Mouse (Mus musculus): ENCODE measurements around the gene Mxd4. TPM values are rescaled to one million over a fixed set of nuclear protein-coding genes. Genes with fewer than 3 reads are reported as not detected.
A peak's percentile ranks its signal among the peaks of the same experiment; 100 is the strongest.

Mxd4 gene
- total RNA-seq, 2 experiments from 2014 or later, result 68.7 to 77.8 TPM

DNA sequence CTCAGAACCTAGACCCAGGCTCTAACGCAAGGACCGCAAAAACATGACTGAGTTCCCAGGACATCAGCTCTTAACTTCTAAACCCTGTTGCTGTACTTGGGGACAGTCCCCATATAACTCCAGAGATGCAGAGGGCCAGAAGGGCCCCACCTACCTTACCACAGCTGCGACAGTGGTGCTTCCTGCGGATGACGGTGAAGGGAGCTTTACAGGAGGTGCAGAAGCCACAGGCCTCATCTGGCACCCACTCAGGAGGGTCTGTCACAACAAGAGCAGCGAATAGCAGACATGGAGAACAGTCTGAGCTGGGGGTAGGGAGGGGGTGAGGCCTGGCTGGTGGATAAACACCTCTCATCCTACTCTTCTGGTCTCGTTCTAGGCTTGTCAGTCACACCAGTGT, 8.9 kb upstream of the Mxd4 start:
- DNase-seq, result no peak

DNA sequence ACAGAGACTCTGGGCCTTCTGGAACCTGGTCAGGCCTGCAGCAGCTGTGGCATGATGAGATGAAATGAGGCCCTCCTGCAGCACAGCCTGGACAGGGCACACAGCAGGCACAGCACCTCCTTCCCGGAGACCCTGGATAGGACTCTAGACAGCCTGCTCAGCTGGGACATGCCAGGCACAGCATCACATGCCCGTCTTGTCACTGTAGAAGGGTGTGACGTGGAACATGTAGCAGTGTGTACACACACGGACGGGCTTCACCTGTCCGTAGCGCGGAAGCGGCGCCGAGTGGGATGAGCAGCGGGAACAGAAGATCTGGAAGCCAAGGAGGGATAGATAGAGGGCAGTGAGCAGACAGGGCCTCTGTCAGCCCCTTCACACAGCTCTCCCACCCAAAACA, 8.3 kb upstream of the Mxd4 start:
- no peak for DNase-seq

DNA sequence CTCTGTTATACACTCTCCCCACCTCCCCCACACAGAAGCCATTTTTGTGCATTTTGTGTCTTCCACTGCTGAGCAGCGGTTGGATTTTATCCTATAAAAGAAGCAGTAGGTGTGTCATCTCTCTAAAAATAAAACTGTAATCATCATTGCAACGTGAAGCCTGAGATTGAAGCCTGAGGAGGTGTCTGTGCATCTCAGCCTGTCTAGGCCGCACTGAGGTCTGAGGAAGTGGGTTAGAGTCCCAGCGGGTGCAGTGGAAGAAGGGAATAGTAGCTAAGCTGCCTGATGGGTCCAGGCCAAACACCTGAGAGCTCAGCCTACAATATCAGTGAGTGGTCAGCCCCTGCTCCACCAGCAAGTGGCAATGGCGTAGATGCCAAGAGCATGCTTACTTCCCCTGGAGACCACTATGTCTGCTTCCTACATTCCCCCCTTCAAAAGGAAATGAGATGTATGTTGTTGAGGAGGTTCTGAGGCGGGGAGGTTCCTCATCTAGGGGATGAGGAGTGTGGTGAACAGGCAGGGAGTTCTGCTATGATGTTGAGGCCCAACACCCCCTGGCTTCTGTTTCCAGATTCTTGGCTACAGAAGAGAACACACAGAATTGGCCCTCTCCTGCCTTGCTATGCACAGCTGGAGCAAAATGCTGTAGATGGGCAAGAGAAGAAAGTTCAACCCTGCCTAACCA, 7.6 kb upstream of the Mxd4 start:
- DNase-seq, result no peak

DNA sequence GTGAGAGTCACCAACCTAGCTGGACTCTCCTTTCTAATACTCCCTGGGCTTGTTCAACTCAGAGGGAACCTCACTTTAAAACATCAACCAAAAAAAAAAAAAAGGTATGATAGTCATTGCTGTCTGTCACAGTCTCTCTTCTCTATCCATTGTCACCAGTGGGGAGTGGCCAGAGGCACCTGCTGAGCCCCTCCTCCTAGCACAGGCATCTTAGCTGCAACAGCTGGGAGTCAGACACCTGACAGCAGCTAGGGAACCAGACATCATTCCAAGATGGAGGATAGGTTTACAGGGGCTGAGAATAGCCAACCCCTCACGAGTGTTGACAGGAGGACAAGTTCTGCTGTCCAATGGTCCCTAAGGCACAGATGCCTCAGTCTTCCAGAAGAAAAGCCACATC, 6.9 kb upstream of the Mxd4 start:
- DNase-seq, result no peak

DNA sequence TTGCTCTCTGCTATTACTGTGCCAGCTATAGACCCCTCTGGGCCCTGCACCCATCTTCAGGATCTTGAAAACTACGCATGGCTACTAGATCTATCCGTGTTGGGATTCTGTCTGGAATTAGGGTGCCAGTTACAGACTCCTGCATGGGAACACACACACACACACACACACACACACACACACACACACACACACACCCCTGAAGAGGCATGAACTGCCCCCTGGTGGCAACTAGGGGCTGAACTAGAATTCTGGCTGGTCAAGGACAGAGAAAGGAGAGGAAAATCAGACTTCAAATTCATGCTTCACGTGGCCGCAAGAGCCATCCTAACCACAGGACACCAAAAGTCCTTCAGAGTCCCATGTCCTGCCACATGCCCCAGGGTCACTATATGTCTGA, 4.3 kb upstream of the Mxd4 start:
- DNase-seq, result no peak

DNA sequence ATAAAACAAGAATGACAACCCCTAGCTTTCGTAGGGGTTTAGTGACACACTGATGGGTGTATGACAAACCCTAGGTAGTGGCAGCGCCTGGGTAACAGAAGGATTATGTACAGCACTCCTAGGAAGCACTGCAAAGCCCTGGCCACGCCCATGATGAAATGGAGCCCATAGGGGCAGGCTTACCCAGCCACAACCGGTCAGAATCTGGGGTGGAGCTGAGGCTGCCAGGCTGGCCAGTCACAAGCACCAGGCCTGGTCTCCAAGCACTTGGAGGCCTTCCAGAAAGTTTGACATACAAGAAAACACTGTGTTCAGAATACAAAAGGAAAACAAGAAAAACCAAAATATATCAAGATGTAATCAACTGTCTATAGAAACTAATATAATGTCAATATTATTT, 3.5 kb upstream of the Mxd4 start:
- peak in 1 of 2 experiments; percentile 64 for DNase-seq

DNA sequence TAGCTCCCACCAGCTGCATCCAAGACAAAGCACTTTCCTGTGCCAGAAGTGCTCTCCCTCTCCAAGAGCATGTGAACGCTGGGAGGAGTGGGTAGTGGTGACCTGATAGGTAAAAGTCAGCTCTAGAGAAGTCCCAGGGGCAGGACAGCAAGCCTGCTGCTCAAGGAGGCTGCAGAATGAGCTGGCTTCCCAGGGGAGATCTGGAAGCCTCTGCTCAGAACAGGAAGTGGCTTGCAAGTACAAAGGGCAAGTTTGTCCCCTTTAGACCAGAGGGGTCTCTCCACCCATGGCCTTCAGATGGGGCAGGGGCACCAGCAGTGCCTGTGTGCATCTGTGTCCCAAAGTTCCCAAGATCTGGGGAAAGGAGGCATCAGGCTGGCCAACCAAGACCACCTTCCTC, 2.0 kb upstream of the Mxd4 start:
- no peak for DNase-seq

DNA sequence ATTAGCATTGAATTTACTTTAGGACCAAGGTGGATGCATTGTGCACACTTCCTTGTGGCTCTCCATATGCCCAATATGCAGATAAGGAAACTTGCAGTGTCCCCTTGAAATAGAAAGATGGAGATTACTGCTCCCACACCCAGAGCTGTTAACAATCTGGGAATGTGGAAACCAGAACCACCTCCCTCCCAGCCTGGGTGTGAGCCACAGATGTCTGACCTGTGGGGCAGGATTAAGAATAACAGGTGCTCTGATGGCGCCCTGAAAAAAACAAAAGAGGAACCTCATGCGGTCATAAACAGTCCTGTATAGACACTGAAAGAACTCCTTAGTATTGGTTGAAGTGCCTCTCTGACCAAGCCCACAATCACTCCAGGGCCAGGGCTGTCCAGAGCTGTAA, 1.3 kb upstream of the Mxd4 start:
- DNase-seq, result no peak

DNA sequence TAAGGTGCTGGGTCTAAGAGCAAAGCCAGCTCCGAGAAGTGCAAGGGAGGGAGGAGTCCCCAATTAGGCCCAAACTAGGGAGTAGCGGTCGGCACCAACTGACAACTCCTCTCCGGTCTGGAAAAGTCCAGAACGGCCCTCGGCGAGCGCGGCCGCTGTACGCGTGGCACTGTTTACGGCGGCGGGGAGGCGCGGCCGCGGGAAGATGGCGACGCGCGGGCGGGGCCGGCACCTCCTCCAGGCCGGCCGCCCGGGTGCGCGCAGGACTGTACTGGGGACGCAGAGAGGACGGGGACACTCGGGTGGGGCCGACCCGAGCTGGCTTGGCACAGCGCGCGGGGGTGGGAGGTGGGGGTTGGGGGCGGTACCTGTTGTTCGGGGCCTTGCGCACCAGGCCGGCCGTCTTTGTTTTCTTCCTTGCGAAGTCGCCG, 544 bp downstream of the Mxd4 start:
- peak; percentile 76 for DNase-seq

DNA sequence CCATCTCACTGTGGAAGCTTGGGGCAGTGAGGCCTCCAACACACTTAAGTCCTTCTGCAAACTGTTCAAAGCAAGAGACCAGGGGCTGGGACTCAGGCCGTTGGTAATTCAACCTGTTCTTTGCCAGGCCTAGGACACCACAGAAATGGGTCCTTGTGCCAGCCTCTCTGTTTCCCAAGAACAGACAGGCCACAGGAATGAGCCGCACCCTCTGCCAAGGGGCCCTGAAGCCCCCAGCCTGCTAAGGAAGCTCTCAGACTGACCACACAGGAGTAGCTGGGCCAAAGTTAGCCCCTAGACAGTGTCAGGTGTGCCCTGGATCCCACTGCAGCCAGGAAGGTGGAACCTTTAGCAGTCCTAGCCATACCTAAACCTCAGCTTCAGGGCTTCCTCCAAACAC, 1.1 kb downstream of the Mxd4 start:
- DNase-seq, result peak in 1 of 2 experiments; percentile 50

DNA sequence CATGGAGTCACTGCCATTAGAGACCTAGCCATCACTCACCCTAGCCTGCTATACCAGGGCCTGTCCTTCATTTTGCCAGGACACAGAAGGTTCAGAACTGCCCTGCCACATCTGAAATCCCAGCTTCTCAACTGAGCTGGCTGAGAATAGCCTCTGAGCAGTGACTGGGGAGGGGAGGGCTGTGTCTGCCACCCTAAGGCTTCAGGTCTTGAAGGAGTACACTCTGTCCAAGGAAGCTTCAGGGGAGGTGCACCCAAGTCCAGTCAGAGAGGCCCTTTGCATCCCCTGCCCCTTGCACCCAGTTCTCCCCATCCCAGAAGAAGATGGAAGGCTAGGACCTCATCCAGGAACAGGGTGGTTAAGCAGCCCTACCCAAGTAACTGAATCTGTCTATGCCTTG, 1.7 kb downstream of the Mxd4 start:
- DNase-seq, result no peak

DNA sequence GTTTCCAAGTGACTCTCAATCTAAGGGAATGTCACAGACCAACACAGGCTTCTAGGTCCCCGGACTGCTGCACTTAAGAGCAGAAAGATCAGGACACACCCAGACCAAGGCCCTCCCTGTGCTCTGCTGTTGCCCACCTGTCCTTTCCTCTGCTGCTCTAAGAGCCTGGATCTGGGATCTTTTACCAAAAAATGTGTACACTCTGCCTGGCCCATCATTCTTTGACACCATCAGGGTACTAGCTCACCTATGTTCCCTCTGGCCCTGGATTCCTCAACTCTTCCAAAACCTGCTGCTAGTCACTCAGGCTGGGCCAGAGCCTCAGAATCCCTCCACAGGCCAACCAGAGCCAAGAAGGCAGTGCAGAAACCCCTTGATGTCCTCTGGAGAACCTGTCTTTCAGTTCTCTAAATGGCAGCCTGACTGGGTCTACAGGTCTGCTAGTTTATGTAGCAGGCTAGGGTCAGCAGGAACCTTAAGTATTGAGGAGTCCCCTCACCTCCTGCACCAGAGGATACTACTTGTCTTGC, 2.4 kb downstream of the Mxd4 start:
- no peak for DNase-seq

DNA sequence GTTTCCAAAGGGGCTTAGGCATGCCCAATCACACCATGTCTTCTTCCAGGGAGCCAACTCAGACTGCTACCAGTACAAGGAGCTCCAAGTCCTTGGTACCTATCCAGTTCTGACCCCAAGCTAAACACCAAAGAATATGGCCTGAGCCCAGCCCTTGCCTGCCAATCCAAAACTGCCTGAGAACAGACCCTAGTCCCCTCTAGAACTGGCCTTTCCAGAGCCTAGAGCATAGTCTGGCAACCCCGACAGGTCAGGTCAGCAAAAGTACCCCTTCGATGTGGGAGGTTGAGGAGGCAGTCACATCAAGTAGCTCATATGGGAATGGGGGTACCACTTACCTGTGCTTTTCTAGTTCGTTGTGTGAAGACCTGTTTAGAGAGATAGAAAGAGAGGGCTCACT, 3.5 kb downstream of the Mxd4 start:
- no peak for DNase-seq

DNA sequence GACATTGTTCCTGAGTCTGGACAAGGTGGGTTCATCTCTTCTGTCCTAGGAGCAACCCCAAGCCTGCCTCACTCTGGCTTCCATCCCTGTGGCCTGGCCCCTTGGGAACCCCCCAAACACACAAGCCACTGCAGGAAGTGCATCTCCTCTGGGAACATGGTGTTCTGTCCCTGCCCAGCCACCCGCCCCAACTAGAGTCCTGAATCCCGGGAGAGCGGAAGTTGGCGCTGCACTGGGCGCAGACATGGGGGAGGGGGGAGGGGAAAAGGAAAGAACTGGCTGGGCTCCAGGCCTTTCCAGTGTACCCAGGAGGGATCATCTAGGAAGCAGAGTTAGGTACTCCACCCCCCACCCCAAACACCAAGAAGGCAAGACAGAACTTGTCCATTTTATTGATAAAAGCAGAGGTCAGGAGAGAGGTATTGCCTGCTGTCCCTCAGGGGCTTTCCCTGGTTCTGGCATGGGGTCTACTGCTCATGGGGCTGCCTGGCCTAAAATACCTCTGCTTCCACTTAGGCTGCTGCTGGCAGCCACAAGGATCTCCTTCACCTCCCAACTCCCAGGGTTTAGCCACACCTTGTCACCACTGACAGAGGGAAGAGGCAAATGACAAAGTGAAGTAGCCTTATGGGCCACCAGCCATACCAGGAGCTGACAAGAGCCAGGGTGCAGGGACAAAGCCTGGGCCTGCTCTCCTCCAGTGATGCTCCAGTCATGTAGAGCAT, 4.2 kb downstream of the Mxd4 start:
- peak; percentile 82 to 92 for DNase-seq

DNA sequence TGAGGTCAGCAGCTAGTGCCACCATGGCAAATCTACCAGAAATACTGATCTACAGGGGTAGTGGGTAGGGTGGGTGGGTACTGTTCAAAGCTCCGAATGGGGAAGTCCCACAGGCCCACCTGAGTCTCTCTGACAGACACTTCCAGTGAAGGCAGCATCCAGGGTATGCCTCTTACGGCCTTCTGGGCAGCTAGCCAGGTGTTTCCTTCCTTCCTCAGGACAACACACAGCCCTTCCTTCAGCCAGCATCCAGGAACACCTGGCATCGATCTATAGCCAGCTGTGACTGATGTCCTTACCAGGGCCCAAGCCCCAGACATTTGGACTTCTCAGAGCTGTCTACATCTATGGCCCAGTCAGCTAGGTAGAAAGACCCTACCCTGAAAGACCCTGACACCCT, 5.0 kb downstream of the Mxd4 start:
- peak; percentile 60 to 80 for DNase-seq

DNA sequence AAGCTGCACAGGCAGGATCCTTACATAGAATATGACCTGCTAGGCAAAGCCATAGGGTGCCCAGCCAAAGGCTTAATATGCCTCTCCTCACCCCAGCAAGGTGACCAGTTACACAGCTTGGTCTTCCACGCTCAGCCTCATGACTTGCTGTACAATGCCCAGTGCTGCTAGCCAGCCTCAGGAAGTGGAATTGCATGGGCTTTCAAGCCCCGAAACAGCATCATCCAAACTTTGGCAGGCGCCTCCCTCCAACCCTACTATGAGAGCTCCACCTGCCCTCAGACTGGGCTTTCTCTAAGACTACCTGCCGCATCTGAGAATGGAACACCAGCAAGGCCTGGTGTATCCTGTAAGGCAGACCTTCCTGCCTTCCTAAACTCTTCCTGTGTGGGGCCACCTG, 9.7 kb downstream of the Mxd4 start:
- no peak for DNase-seq

DNA sequence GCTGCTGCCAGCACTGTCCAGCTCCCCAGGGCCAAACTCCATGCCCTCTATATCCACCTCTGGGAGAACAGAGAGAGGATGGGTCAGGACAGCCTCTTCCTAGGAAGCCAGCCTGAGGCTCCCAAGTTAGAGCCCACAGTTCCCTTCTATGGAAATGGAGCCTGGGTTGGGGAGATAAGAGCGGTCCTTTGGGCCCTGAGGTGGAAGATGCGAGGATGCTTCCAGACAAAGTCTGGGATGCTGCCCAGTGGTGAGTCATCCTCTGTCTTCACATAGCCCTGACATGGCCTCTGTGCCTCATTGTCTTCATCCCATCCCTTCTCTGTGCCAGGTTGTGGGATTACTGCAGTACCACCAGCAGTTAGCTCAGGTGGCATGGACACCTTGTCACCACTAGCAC, 10.4 kb downstream of the Mxd4 start:
- DNase-seq, result no peak

DNA sequence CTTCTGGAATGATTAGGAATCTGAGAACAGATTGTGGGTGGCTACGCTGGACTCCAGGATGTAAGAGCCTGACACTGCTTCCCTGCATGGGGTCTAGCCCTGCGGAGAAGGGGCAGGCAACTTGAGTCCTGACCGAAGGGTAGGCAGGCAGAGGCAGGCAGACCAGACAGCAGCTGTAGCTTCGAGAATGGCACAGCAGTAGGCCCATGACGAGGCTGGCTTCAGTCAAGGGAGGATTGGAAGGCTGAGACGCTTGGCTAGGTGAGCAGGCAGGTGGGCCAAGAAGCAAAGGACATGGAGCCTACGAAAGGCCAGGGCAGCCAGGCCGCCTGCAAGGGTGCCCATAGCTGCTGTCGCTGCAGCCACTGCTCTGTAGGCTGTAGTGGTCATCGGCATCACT, 10.8 kb downstream of the Mxd4 start:
- DNase-seq, result no peak

DNA sequence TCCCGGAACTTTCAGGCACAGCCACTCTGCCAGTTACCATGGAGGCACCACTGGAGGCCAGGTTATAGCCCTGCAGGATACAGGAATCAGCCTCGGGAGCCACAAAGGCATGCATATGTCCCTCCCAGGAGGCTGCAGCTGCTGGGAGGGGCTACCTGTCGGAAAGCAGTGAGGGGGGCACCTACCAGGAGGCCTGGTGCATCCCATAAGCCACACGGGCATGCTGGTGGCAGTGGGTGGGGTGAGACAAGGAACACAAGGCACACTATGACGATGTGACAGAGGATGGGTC, 12.2 kb downstream of the Mxd4 start:
- DNase-seq, result no peak

DNA sequence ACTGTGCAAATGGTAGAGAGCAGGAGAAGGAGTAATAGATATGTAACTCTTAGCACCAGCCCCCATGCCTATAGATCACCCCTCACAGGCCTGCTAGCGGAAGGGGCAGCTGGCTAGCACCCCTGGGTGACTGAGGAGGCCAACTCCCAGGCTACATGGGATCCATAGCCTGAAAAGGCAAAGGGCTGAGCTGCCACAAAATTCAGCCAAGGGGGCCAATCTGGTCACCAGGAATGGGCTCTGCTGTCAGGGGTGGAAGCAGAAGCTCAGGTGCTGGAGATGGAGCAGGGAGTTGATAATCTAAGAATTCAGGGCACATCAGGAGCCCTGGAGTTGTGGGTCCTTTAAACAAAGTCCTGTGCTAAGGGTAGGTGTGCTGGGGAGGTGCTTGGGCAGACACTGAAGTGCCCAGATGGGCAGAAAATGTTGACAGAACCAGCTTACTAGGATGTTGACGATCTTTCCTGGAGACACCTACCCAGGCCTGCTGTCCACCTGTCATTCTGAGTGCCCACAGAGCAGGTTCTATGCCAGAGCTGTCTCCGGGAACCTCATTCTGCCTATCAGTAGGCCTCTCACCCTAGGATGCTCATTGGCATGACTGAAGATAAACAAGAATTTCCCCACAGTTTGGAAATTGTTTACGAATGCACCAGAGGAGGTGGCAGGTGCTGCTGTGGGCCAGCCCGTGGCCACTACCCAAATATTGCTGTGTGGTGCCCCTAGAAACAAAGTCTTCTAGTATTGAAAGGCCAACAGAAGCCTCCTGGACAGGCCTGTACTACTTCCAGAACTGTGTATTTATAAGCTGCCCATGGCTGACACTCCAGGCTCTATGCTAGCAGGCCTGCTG, 12.7 kb downstream of the Mxd4 start:
- no peak for DNase-seq

DNA sequence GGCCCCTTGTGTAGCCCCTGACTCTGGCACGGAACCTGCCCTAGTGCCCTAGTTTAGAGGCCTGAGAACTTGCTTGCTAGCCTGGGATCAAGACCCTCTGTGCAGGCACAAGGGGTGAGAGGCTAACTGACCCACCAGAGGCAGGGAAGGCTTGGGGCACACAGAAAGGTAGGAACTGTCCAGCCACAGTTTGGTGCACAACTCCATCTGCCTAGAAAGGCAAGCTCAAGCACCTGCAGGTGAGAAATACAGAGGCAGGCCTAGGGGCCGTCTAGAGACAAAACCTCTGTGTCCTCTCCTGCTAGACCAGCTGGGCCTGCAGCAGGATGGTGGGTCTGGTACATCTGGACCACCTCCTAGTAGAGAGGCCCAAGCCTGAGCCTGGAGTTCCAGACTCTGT, 13.5 kb downstream of the Mxd4 start:
- no peak for DNase-seq

DNA sequence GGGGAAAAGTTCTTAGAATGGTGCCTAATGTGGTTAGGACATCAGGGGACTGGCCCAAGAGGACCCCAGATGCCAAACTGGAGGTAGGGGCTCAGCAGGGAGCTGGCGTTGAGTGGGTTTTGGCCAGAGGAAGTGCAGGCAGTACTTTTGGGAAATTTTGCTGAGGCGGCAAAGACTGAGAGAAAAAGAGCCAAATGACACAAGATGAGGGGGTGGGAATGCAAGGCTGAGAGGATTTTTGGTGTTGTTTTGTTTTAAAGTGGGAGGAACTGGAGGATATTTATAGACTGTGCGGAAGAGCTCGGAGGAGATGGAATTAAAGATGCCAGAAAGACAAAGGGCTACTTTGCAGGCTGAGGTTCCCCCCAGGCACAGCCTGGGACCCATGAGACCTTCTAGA, 16.8 kb downstream of the Mxd4 start:
- DNase-seq, result peak; percentile 46 to 68

DNA sequence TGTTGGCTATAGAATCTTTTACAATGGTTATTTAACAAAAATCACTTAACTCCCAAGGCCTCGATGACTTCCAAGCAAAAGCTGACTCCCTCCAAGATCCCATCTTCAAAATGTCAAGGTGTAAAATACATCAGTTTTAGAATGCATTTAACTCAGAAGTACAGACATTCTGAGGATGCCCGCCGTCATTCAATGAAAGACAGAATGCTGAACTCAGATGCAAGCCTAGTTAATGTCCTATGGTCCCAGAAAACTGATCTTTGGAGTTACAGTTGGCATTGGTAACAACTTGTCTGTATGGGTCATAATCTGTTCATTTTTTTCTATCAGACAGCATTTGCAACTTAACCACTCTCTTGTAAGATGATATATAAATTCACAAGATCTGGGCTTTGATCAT, 17.6 kb downstream of the Mxd4 start:
- no peak for DNase-seq
